Mouse (Mus musculus): ENCODE measurements around the gene Sorl1. TPM values are rescaled to one million over a fixed set of nuclear protein-coding genes. Genes with fewer than 3 reads are reported as not detected.

The Sorl1 gene
- total and polyA plus RNA-seq, 3 experiments = 2.5 to 12.3 (median 6.3) TPM

DNA sequence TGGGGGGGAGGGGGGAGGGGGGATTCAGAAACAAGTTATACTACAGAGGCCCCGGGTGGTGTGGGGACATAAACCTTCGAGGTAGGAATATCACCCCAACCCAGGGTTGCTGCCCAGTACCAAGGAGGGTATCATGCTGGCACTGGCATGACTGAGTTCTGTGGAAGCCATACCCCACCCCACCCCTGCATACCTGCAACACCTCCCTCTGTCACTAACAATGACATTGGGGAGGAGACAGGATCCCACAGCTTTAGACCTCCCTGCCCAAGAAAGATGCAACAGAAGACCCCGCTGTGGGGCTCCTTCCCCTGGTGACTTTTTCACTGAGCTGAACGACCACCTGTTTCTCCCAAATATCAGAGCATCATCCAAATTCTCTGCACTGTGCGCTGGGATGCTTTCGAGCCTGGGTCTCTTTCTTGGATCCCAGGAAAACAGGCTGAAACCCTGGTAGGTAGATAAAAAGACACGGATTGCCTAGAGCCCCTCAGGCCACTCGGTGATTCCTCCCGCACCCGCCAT is 189.2 kb downstream of the Sorl1 start:
- TF ChIP-seq PAX5 (IDR thresholded peaks at IDR 0.05; ENCODE audit: low read length) (no peak), MXI1 (IDR thresholded peaks at IDR 0.05; ENCODE audit: low read depth, low read length) (no peak), MAZ (IDR thresholded peaks at IDR 0.05; ENCODE audit: low read depth, low read length) (no peak), UBTF (IDR thresholded peaks at IDR 0.05; ENCODE audit: low read depth, low read length) (no peak), USF2 (conservative IDR thresholded peaks at IDR 0.05; ENCODE audit: low read depth, low read length) (no peak), JUN (IDR thresholded peaks at IDR 0.05; ENCODE audit: insufficient read depth, low read depth, low read length) (no peak), ETS1 (conservative IDR thresholded peaks at IDR 0.05; ENCODE audit: low read depth, low read length) (no peak), JUND (conservative IDR thresholded peaks at IDR 0.05; ENCODE audit: low read depth, low read length) (no peak), MEF2A (IDR thresholded peaks at IDR 0.05; ENCODE audit: borderline replicate concordance, low read depth, low read length) (no peak), E2F4 (IDR thresholded peaks at IDR 0.05; ENCODE audit: insufficient replicate concordance, low read depth, low read length) (no peak), MAX (IDR thresholded peaks at IDR 0.05; ENCODE audit: low read length) (no peak)
- Histone ChIP-seq H3K9ac (ENCODE audit: insufficient read depth, low read depth) (no peak overlapping the region), H3K36me3 (replicated peaks in 1 of 2; ENCODE audit: control insufficient read depth in 1 of 2, insufficient read depth in 1 of 2, low read length in 1 of 2) (no peaks in the 10 kb centered on the region), H3K4me1 (ENCODE audit: control insufficient read depth in 1 of 2, insufficient read depth in 2 of 2) (peaks cover 6 to 44% of the 10 kb centered on the region in 2 experiments; a peak in 3 of 4 replicates), H3K4me2 (ENCODE audit: insufficient read depth, low read depth, poor library complexity, severe bottlenecking) (no peak overlapping the region), H3K27ac (ENCODE audit: insufficient read depth, low read depth) (no peak overlapping the region), H3K9me3 (replicated peaks; ENCODE audit: low read length) (no peaks in the 10 kb centered on the region), H3K79me2 (replicated peaks; ENCODE audit: control insufficient read depth, extremely low read depth, insufficient read depth, poor library complexity, severe bottlenecking) (no peaks in the 10 kb centered on the region), H3K27me3 (replicated peaks) (no peaks in the 10 kb centered on the region), H3K4me3 (replicated peaks in 1 of 3; ENCODE audit: low read depth in 2 of 3, low read length in 2 of 3, poor library complexity in 1 of 3) (no peak overlapping the region)
- dilution Hi-C loops (cut with MboI; ENCODE audit: extremely low pct_ligation_motif_present, extremely low pct_unique_long_range_greater_than_20kb, low sequenced_read_pairs) (no loop called here), in situ Hi-C loops (cut with MboI; ENCODE audit: low pct_ligation_motif_present, low pct_unique_long_range_greater_than_20kb, low sequenced_read_pairs) (loop anchor here (25.0 kb wide), 1 partner anchor 948 kb away; no protein-coding TSS in a partner anchor)
- no peak for DNase-seq (ENCODE audit: extremely low read depth)

DNA sequence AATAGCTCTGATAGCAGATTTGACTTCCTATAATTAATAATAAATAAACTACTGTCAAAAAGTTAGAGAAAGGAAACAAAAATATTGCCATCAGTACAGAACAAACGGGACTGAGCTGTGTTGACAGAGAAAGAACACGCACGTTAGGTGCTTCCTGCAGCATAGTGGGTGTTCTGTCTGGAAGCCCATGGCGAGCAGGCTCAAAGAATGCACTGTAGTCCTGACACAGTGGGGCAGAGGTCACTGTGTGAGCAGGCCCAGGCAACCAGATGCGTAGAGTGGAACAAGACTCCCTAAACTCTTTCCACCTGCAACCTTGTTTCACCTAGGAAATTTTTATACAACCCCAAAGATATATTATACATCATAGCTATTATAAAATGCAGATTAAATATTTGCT is 194.1 kb downstream of the Sorl1 start:
- peaks cover 0 to 17% of the 10 kb centered on the region in 2 experiments; a peak in 2 of 4 replicates for H3K4me1 ChIP-seq (ENCODE audit: control insufficient read depth in 1 of 2, insufficient read depth in 2 of 2)
- no peak for DNase-seq (ENCODE audit: extremely low read depth)
- no peak overlapping the region for H3K9ac ChIP-seq (ENCODE audit: insufficient read depth, low read depth)
- in situ Hi-C loops (cut with MboI; ENCODE audit: low pct_ligation_motif_present, low pct_unique_long_range_greater_than_20kb, low sequenced_read_pairs) = loop anchor here (25.0 kb wide), 1 partner anchor 943 kb away; no protein-coding TSS in a partner anchor
- TF ChIP-seq NELFE (IDR thresholded peaks at IDR 0.05; ENCODE audit: low read depth, low read length) (no peak), GABPA (IDR thresholded peaks at IDR 0.05; ENCODE audit: insufficient replicate concordance, low read depth, low read length) (no peak), MAX (IDR thresholded peaks at IDR 0.05; ENCODE audit: low read length) (no peak), E2F4 (IDR thresholded peaks at IDR 0.05; ENCODE audit: insufficient replicate concordance, low read depth, low read length) (no peak), CHD1 (IDR thresholded peaks at IDR 0.05; ENCODE audit: low read depth, low read length) (no peak), SIN3A (IDR thresholded peaks at IDR 0.05; ENCODE audit: low read length) (no peak), USF1 (IDR thresholded peaks at IDR 0.05; ENCODE audit: low read depth, low read length) (no peak), BHLHE40 (IDR thresholded peaks at IDR 0.05; ENCODE audit: low read depth, low read length) (no peak), POLR2AphosphoS2 (IDR thresholded peaks at IDR 0.05; ENCODE audit: low read depth, low read length) (no peak), ETS1 (conservative IDR thresholded peaks at IDR 0.05; ENCODE audit: low read depth, low read length) (no peak), TCF12 (IDR thresholded peaks at IDR 0.05; ENCODE audit: low read depth, low read length) (no peak)
- no peaks in the 10 kb centered on the region for H3K9me3 ChIP-seq (replicated peaks; ENCODE audit: low read length)
- H3K27me3 ChIP-seq (replicated peaks) = no peaks in the 10 kb centered on the region
- dilution Hi-C loops (cut with MboI; ENCODE audit: extremely low pct_ligation_motif_present, extremely low pct_unique_long_range_greater_than_20kb, low sequenced_read_pairs) = no loop called here
- no peaks in the 10 kb centered on the region for H3K36me3 ChIP-seq (replicated peaks in 1 of 2; ENCODE audit: control insufficient read depth in 1 of 2, insufficient read depth in 1 of 2, low read length in 1 of 2)
- H3K79me2 ChIP-seq (replicated peaks; ENCODE audit: control insufficient read depth, extremely low read depth, insufficient read depth, poor library complexity, severe bottlenecking) = no peaks in the 10 kb centered on the region
- H3K4me3 ChIP-seq (replicated peaks in 1 of 3; ENCODE audit: low read depth in 2 of 3, low read length in 2 of 3, poor library complexity in 1 of 3) = no peak overlapping the region
- no peak overlapping the region for H3K27ac ChIP-seq (ENCODE audit: insufficient read depth, low read depth)
- H3K4me2 ChIP-seq (ENCODE audit: insufficient read depth, low read depth, poor library complexity, severe bottlenecking) = no peak overlapping the region

All from CH12.LX (cell line).